Mouse (Mus musculus) thymus, postnatal 4 days (tissue): ENCODE results near the gene Cpne2.

Experiments used
- DNase-seq: peaks from one replicate; pipeline ENCODE4 v3.0.0; 2021

Cpne2 gene

GRCm38 (mm10) chr8:94532873-94533671, at the start of gene Cpne2:
Gene Cpne2 (plus strand): TSS chr8:94532990.
- DNase-seq: peak; percentile 72

GRCm38 (mm10) chr8:94485288-94485687, 47.5 kb upstream of the Cpne2 start:
- no peak for DNase-seq

GRCm38 (mm10) chr8:94485882-94486281, 46.9 kb upstream of the Cpne2 start:
- peak; percentile 65 for DNase-seq

GRCm38 (mm10) chr8:94488016-94488415, 44.8 kb upstream of the Cpne2 start:
- DNase-seq: no peak

GRCm38 (mm10) chr8:94489809-94490483, 42.8 kb upstream of the Cpne2 start:
- peak; percentile 38 for DNase-seq

- peak; percentile 86 for DNase-seq
Observed at GRCm38 (mm10) chr8:94492021-94492681, 40.6 kb upstream of the Cpne2 start.

- DNase-seq: no peak
Observed at GRCm38 (mm10) chr8:94493240-94493639, 39.5 kb upstream of the Cpne2 start.

GRCm38 (mm10) chr8:94515430-94516208, 17.2 kb upstream of the Cpne2 start:
- DNase-seq: no peak

GRCm38 (mm10) chr8:94516209-94516593, 16.6 kb upstream of the Cpne2 start:
- DNase-seq: no peak

GRCm38 (mm10) chr8:94516766-94517165, 16.0 kb upstream of the Cpne2 start:
- no peak for DNase-seq

- no peak for DNase-seq
Observed at GRCm38 (mm10) chr8:94518331-94518730, 14.5 kb upstream of the Cpne2 start.

GRCm38 (mm10) chr8:94519021-94519420, 13.8 kb upstream of the Cpne2 start:
- no peak for DNase-seq

GRCm38 (mm10) chr8:94521481-94521880, 11.3 kb upstream of the Cpne2 start:
- DNase-seq: no peak

- no peak for DNase-seq
Observed at GRCm38 (mm10) chr8:94522482-94522881, 10.3 kb upstream of the Cpne2 start.

- DNase-seq: no peak
Observed at GRCm38 (mm10) chr8:94524554-94524953, 8.2 kb upstream of the Cpne2 start.

GRCm38 (mm10) chr8:94527178-94527577, 5.6 kb upstream of the Cpne2 start:
- DNase-seq: no peak

- DNase-seq: peak; percentile 47
Observed at GRCm38 (mm10) chr8:94528245-94528644, 4.5 kb upstream of the Cpne2 start.

- DNase-seq: no peak
Observed at GRCm38 (mm10) chr8:94529875-94530274, 2.9 kb upstream of the Cpne2 start.

- DNase-seq: no peak
Observed at GRCm38 (mm10) chr8:94530643-94531042, 2.1 kb upstream of the Cpne2 start.

GRCm38 (mm10) chr8:94532000-94532399, 790 bp upstream of the Cpne2 start:
- DNase-seq: no peak

GRCm38 (mm10) chr8:94532525-94532872, 291 bp upstream of the Cpne2 start:
- DNase-seq: no peak

- DNase-seq: no peak
Observed at GRCm38 (mm10) chr8:94534612-94535011, 1.8 kb downstream of the Cpne2 start.

- DNase-seq: no peak
Observed at GRCm38 (mm10) chr8:94535631-94536030, 2.8 kb downstream of the Cpne2 start.
